Mouse (Mus musculus) heart, embryonic 12.5 days (tissue): ENCODE results near the gene Map3k20. TPM values are rescaled to one million over a fixed set of nuclear protein-coding genes. Genes with fewer than 3 reads are reported as not detected.

ENCODE experiments used
- ATAC-seq: fragments of 200-750 bp; cut with Nextera tagmentation; 2 replicates; pipeline ENCODE4 v1.8.0; 2017; ENCODE audit warnings: moderate TSS enrichment, moderate library complexity; ENCODE audit not compliant: insufficient number of reproducible peaks, low FRiP score
- H3K27ac ChIP-seq: fragments of 300-500 bp; sonication (generic); 2 replicates; pipeline ENCODE4 v1.5.1; 2016; ENCODE audit warnings: mild to moderate bottlenecking, moderate library complexity; ENCODE audit not compliant: poor library complexity, severe bottlenecking
- H3K27me3 ChIP-seq: fragments of 300-500 bp; sonication (generic); replicated peaks from 2 replicates; pipeline ENCODE4 v1.6.1; 2016; ENCODE audit warnings: mild to moderate bottlenecking, moderate library complexity
- H3K36me3 ChIP-seq: fragments of 300-500 bp; sonication (generic); 2 replicates; pipeline ENCODE4 v1.6.1; 2016; ENCODE audit warnings: mild to moderate bottlenecking, moderate library complexity
- H3K4me1 ChIP-seq: fragments of 300-500 bp; sonication (generic); replicated peaks from 2 replicates; pipeline ENCODE4 v1.6.1; 2016; ENCODE audit warnings: mild to moderate bottlenecking
- H3K4me2 ChIP-seq: fragments of 300-500 bp; sonication (generic); 2 replicates; pipeline ENCODE4 v1.6.1; 2016; ENCODE audit warnings: mild to moderate bottlenecking, moderate library complexity
- H3K4me3 ChIP-seq: fragments of 300-500 bp; sonication (generic); 2 replicates; pipeline ENCODE4 v1.5.1; 2016; ENCODE audit warnings: mild to moderate bottlenecking
- H3K9ac ChIP-seq: fragments of 300-500 bp; sonication (generic); 2 replicates; pipeline ENCODE4 v1.6.1; 2016; ENCODE audit warnings: mild to moderate bottlenecking, moderate library complexity
- H3K9me3 ChIP-seq: fragments of 300-500 bp; sonication (generic); replicated peaks from 2 replicates; pipeline ENCODE4 v1.6.1; 2016; ENCODE audit warnings: mild to moderate bottlenecking, moderate library complexity
- WGBS: fragments of 180-500 bp; shearing (Covaris S2); methylation state at CpG from one replicate; pipeline ENCODE4 v1.1.7; 2016; 5-methylcytosine and 5-hydroxymethylcytosine counted together
- polyA plus RNA-seq: library from polyadenylated mRNA; unstranded; fragments of >200 nt; fragmentation: Nextera tagmentation; extraction: Ambion mirVana; gene quantifications from 2 replicates; pipeline ENCODE4 v1.2.1, GENCODE M21; 2016

Gene Map3k20
- polyA plus RNA-seq, 1 experiment from 2014 or later = 77.2 TPM

DNA sequence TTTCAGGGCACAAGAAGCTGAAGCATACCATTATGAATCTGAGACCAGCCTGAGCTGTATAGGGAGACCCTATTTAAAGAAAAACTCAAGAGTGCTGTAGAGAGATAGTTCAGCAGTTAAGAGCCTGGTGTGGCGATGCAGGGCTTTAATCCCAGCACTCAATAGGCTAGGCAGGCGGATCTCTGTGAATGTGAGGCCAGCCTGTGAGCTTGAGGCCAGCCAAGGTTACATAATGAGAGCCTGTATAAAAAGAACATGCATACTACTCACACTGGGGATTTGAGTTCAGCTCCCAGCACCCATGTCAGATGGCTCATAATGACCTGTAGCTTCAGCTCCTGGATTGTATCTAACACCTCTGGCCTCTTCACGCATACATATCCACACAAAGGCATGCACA lies 76.1 kb downstream of the Map3k20 start:
- 56% methylated on average over 3 of the region's 3 CpGs for WGBS
- peak; percentile 42; the same call in 1 of the 2 replicates for ATAC-seq
- Histone ChIP-seq H3K4me3 (no peak overlapping the region), H3K27ac (peak overlapping the region; percentile 70), H3K9me3 (no peaks in the 10 kb centered on the region), H3K4me2 (0 out of 2 replicates have a peak overlapping the region, but pooled peaks have one; percentile 10), H3K36me3 (peaks cover 10% of the 10 kb centered on the region; the same call in 1 of the 2 replicates), H3K27me3 (no peaks in the 10 kb centered on the region), H3K4me1 (peaks cover 37% of the 10 kb centered on the region), H3K9ac (no peak overlapping the region)

DNA sequence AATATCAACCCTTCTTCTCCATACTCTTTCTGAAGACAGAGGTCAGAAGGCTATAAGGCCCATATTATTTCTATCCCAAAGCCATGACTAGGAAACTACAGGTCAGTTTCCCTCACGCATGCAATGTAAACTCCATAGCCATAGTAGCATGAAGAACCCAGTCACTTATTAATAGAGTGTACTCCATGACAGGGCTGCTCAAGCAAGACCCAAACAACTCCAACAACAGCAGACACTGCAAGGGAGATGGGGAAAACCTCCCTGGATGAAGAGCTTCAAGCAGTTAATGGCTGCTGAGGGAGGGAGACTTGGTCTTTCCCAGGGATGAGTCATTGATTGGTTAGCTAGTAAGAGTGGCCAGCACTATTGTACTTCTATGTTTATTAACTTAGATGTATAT lies 78.0 kb downstream of the Map3k20 start:
- Histone ChIP-seq H3K9ac (no peak overlapping the region), H3K27me3 (no peaks in the 10 kb centered on the region), H3K27ac (no peak overlapping the region), H3K4me3 (no peak overlapping the region), H3K4me2 (no peak overlapping the region), H3K36me3 (0 out of 2 replicates have a peak, but pooled peaks cover 3% of the 10 kb centered on the region), H3K9me3 (no peaks in the 10 kb centered on the region), H3K4me1 (peaks cover 45% of the 10 kb centered on the region)
- no peak for ATAC-seq
- WGBS = 94% methylated on average over 1 of the region's 1 CpGs

DNA sequence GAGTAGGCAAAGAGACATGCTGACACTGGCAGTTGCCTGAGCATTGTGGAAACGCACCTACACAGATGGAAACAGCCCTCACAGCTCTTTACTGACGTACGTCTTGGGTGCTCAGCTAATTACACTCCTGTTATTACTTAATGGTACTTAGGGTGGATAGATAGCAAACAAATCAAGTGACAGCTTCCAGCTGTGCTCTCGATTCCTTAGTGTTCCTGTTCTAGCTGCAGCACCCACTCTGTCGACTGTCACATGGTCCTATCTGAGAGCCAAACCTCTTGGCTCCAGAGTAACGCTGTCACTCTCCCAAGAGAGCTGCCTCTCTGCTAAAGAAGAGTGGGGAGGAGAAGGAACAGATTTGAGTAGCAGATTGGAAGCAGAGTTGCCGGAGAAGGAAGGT lies 80.5 kb downstream of the Map3k20 start:
- no peak for ATAC-seq
- no peak overlapping the region for H3K4me3 ChIP-seq
- no peak overlapping the region for H3K4me2 ChIP-seq
- 36% methylated on average over 7 of the region's 7 CpGs for WGBS
- 0 out of 2 replicates have a peak, but pooled peaks cover 5% of the 10 kb centered on the region for H3K36me3 ChIP-seq
- no peaks in the 10 kb centered on the region for H3K9me3 ChIP-seq
- peaks cover 44% of the 10 kb centered on the region for H3K4me1 ChIP-seq
- no peaks in the 10 kb centered on the region for H3K27me3 ChIP-seq
- peak overlapping the region; percentile 6; the same call in 1 of the 2 replicates for H3K27ac ChIP-seq
- H3K9ac ChIP-seq = no peak overlapping the region

DNA sequence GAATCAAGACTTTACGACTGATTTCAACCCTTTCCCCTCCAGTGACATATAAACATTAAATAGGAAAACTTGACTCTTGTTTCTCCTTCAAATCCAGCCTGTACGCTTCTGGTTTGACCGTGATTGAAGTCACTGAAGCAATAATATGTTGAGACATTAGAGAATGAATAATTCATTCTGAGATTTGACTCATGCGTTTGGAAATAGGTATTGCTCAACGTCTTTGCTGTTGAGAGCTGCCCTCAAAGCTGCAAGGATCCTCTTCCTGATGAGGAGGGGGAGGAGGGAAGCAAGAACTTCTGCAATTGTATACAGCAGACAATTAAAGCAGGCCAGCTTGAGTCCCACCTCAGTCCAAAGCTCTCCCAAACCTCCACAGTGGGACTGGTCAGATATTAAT lies 81.1 kb downstream of the Map3k20 start:
- no peak overlapping the region for H3K4me3 ChIP-seq
- no peaks in the 10 kb centered on the region for H3K9me3 ChIP-seq
- H3K9ac ChIP-seq = no peak overlapping the region
- H3K4me1 ChIP-seq = peaks cover 42% of the 10 kb centered on the region
- ATAC-seq = no peak
- no peak overlapping the region for H3K27ac ChIP-seq
- no peak overlapping the region for H3K4me2 ChIP-seq
- H3K27me3 ChIP-seq = no peaks in the 10 kb centered on the region
- 75% methylated on average over 5 of the region's 5 CpGs for WGBS
- peaks cover 9% of the 10 kb centered on the region for H3K36me3 ChIP-seq

DNA sequence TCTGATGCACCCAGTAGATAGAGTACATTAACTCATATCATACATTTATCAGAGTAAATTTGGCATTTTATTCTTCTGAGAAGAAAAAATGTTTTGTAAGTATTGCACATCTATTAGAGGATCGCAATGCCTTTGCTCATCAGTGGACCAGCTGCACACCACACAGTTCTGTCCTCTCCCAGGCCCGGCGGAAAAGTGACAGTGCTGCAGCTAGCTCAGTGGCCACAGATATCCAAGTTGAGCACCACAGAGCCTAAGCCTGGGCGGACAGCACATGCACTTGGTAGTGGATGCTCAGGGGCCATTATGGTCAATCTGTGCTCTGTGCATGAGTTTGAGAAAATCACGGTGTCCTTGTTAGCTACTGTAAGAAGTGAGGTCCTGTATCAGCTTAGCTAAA lies 82.4 kb downstream of the Map3k20 start:
- Histone ChIP-seq H3K36me3 (peaks cover 22% of the 10 kb centered on the region), H3K9ac (no peak overlapping the region), H3K27me3 (no peaks in the 10 kb centered on the region), H3K9me3 (no peaks in the 10 kb centered on the region), H3K27ac (0 out of 2 replicates have a peak overlapping the region, but pooled peaks have one; percentile 21), H3K4me3 (no peak overlapping the region), H3K4me1 (peaks cover 47% of the 10 kb centered on the region), H3K4me2 (no peak overlapping the region)
- 94% methylated on average over 5 of the region's 5 CpGs for WGBS
- ATAC-seq = no peak

DNA sequence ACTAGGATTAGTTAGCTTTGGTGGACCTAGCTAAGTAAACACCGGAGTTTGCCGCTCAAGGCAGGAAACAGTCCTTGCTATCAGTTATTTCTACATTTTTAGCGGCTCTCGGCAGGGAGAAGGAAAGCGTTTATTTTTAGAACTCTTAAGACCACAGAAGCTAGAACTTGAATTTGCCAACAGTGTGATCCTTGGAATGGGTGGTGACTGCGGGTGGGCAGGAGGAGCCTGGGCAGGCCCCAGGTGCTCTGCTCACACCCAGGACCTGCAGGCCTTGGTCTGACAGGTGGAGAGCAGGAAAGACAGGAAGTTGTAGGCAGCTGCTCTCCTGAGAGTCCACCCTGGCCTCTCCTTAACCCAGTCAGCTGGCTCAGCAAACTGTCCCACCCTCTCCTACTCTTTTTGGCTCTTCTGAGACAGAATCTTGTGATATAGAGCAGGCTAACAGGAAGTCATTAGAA lies 83.7 kb downstream of the Map3k20 start:
- no peak for ATAC-seq
- 12% methylated on average over 6 of the region's 6 CpGs for WGBS
- H3K9me3 ChIP-seq = no peaks in the 10 kb centered on the region
- no peaks in the 10 kb centered on the region for H3K27me3 ChIP-seq
- H3K4me3 ChIP-seq = no peak overlapping the region; the same call in 1 of the 2 replicates
- H3K4me1 ChIP-seq = peaks cover 39% of the 10 kb centered on the region
- peak overlapping the region; percentile 83 for H3K27ac ChIP-seq
- H3K9ac ChIP-seq = 0 out of 2 replicates have a peak overlapping the region, but pooled peaks have one; percentile 37
- H3K4me2 ChIP-seq = peak overlapping the region; percentile 50
- H3K36me3 ChIP-seq = peaks cover 32% of the 10 kb centered on the region

DNA sequence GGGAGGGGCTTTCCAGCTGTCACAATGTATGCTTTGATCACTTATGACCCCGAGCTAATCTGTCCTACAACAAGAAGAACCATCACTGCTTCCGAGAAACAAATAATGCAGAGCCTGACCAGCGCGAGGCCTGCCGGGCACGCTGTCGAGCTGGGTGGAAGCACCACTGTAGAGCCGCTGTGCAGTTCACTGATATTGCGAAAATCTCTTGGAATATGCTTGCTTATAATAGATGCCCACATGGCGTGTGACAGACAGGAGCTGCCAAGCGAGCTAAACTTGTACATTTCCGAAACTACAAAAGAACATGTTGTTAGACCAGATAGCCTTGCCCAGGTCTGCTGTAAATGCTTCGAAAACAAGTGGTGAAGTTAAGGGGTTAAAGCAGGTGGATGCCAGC lies 86.7 kb downstream of the Map3k20 start:
- WGBS = 82% methylated on average over 13 of the region's 13 CpGs
- H3K4me2 ChIP-seq = no peak overlapping the region
- no peak overlapping the region for H3K9ac ChIP-seq
- H3K36me3 ChIP-seq = peaks cover 35% of the 10 kb centered on the region
- H3K4me1 ChIP-seq = peaks cover 27% of the 10 kb centered on the region
- no peak for ATAC-seq
- H3K27me3 ChIP-seq = no peaks in the 10 kb centered on the region
- H3K4me3 ChIP-seq = no peak overlapping the region
- no peaks in the 10 kb centered on the region for H3K9me3 ChIP-seq
- no peak overlapping the region for H3K27ac ChIP-seq

DNA sequence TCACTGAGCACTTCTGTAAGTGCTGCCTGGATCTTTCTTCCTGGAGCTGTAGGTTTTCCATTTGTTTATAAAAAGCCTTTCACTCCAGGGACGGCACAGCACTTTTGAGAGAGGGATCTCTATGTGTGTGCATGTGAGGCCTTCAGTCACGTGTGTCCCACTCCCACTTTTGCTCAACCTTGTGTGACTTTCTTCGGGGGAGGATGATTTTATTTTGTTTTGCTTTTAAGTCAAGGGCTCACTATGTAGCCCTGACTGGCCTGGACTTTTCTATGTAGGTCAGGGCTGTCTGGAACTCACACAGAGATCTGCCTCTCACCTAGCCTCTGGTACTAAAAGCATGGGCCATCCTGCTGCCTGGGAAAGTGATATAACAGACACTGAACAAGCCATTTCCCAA lies 88.6 kb downstream of the Map3k20 start:
- H3K36me3 ChIP-seq = peaks cover 42% of the 10 kb centered on the region

DNA sequence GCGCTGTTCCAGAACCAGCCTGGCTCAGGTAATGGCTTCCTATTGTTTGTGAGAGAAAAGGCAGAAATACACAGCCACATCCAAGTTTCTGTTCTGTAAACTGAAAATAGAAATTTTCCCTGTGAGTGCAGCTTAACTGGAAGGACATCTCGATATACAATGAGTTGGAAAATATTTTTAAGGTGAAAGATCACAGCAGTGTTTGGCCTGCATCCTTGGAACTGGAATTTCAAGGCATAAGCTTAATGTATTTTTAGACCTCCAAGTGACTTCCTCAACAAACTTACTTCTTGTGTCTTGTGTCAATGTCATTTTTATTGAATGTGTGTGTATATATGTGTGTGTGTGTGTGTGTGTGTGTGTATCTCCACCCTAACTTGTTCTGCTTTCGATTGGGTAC lies 90.4 kb downstream of the Map3k20 start:
- Histone ChIP-seq H3K4me3 (no peak overlapping the region), H3K4me1 (peaks cover 8% of the 10 kb centered on the region), H3K27ac (no peak overlapping the region), H3K9me3 (no peaks in the 10 kb centered on the region), H3K27me3 (no peaks in the 10 kb centered on the region), H3K4me2 (no peak overlapping the region), H3K9ac (no peak overlapping the region), H3K36me3 (peaks cover 56% of the 10 kb centered on the region)
- no peak for ATAC-seq
- 74% methylated on average over 3 of the region's 3 CpGs for WGBS

More for the DNA sequence above, 88.6 kb downstream of the Map3k20 start:
- Histone ChIP-seq H3K4me3 (no peak overlapping the region), H3K27ac (no peak overlapping the region), H3K4me1 (peaks cover 16% of the 10 kb centered on the region), H3K27me3 (no peaks in the 10 kb centered on the region), H3K9ac (no peak overlapping the region), H3K9me3 (no peaks in the 10 kb centered on the region), H3K4me2 (no peak overlapping the region)
- ATAC-seq = no peak
- 81% methylated on average over 3 of the region's 3 CpGs for WGBS

DNA sequence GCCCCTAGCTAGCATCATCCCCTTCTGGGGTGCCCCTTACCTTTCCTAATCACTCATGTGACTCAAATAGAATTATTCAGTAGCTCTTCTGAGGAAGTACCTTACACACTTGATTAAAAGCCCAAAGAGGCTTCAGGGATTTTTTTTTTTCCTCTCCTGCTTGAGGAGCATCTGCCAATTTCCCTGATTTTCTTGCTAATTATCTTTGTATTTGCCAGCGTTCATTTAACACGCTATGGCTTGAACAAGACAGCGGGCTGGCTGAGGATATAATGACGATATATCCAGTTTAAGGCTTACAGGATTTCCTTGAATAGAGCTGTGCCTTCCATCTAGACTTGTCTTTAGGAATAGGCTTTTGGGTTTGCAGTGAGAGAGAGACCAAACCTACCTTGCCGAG lies 91.5 kb downstream of the Map3k20 start:
- Histone ChIP-seq H3K27ac (no peak overlapping the region), H3K4me3 (no peak overlapping the region), H3K36me3 (peaks cover 47% of the 10 kb centered on the region), H3K9me3 (no peaks in the 10 kb centered on the region), H3K4me2 (no peak overlapping the region), H3K9ac (no peak overlapping the region), H3K27me3 (no peaks in the 10 kb centered on the region), H3K4me1 (peaks cover 8% of the 10 kb centered on the region)
- no peak for ATAC-seq
- WGBS = 94% methylated on average over 5 of the region's 5 CpGs

DNA sequence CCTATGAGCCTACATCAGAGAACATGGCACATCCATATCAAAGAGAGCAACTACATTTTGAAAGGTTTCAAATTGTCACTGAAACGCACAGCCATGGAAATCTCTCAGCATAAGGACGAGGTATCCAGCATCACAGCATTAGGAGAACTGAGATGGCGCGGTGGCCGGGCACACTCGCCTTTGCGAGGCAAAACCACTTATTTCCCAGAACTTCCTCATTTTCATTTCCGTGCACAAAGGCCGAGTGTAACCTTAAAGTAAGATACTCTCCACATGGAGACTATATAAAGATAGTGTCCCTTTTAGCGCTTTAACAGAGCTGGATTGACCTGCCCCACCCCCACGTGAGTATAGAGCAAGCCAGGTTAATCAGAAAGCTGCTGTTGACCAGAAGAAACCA lies 94.0 kb downstream of the Map3k20 start:
- no peak overlapping the region for H3K9ac ChIP-seq
- no peak overlapping the region for H3K4me2 ChIP-seq
- peaks cover 5% of the 10 kb centered on the region for H3K4me1 ChIP-seq
- no peak for ATAC-seq
- 90% methylated on average over 11 of the region's 11 CpGs for WGBS
- H3K27ac ChIP-seq = no peak overlapping the region
- H3K4me3 ChIP-seq = no peak overlapping the region
- peaks cover 31% of the 10 kb centered on the region for H3K36me3 ChIP-seq
- H3K9me3 ChIP-seq = no peaks in the 10 kb centered on the region
- H3K27me3 ChIP-seq = no peaks in the 10 kb centered on the region

DNA sequence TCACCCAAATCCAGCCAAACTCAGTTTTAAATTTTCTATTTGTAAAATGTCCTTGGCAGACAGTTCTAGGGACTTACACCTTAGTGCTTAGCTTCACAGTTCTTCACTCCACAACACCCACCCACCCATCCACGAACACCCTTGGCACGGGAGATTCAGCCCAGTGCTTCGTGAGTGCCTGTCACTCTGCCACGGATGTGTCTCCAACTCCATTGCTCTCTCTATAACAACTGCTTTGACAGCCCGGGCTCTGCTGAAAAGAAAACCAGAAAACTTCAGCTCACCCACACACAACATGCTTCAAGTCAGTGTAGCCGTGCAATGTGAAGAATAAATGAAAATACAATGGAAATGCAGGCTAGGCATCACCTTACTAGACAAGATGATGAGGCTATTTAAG lies 97.2 kb downstream of the Map3k20 start:
- peaks cover 5% of the 10 kb centered on the region for H3K4me1 ChIP-seq
- no peak overlapping the region for H3K27ac ChIP-seq
- H3K27me3 ChIP-seq = no peaks in the 10 kb centered on the region
- ATAC-seq = no peak
- no peak overlapping the region for H3K4me2 ChIP-seq
- H3K4me3 ChIP-seq = no peak overlapping the region
- no peak overlapping the region for H3K9ac ChIP-seq
- WGBS = 69% methylated on average over 6 of the region's 6 CpGs
- peaks cover 41% of the 10 kb centered on the region for H3K36me3 ChIP-seq
- no peaks in the 10 kb centered on the region for H3K9me3 ChIP-seq
